Mouse (Mus musculus) hindbrain, embryonic 12.5 days (tissue): ENCODE measurements at regions not wholly inside any gene's neighbourhood (a gene's known extent, or its start where the extent isn't known, plus 50 kb on each side); places are given as distances from the start of the nearest gene placed in this dataset.

Source experiments
- ATAC-seq: fragments of 200-750 bp; cut with Nextera tagmentation; 2 replicates; pipeline ENCODE4 v1.8.0; 2017; ENCODE audit warnings: moderate TSS enrichment; ENCODE audit not compliant: low FRiP score
- H3K27ac ChIP-seq: fragments of 300-500 bp; sonication (generic); 2 replicates; pipeline ENCODE4 v1.5.1; 2016; ENCODE audit warnings: mild to moderate bottlenecking
- H3K27me3 ChIP-seq: fragments of 300-500 bp; sonication (generic); 2 replicates; pipeline ENCODE4 v1.6.1; 2016; ENCODE audit warnings: mild to moderate bottlenecking
- H3K36me3 ChIP-seq: fragments of 300-500 bp; sonication (generic); 2 replicates; pipeline ENCODE4 v1.6.1; 2016; ENCODE audit warnings: mild to moderate bottlenecking
- H3K4me1 ChIP-seq: fragments of 300-500 bp; sonication (generic); 2 replicates; pipeline ENCODE4 v1.6.1; 2016
- H3K4me2 ChIP-seq: fragments of 300-500 bp; sonication (generic); replicated peaks from 2 replicates; pipeline ENCODE4 v1.6.1; 2016; ENCODE audit warnings: mild to moderate bottlenecking
- H3K4me3 ChIP-seq: fragments of 300-500 bp; sonication (generic); 2 replicates; pipeline ENCODE4 v1.5.1; 2016; ENCODE audit warnings: mild to moderate bottlenecking
- H3K9ac ChIP-seq: fragments of 300-500 bp; sonication (generic); 2 replicates; pipeline ENCODE4 v1.6.1; 2016; ENCODE audit warnings: mild to moderate bottlenecking, moderate library complexity
- H3K9me3 ChIP-seq: fragments of 300-500 bp; sonication (generic); replicated peaks from 2 replicates; pipeline ENCODE4 v1.6.1; 2016; ENCODE audit warnings: mild to moderate bottlenecking
- WGBS: fragments of 180-500 bp; shearing (Covaris S2); methylation state at CpG from one replicate; pipeline ENCODE4 v1.1.7; 2016; 5-methylcytosine and 5-hydroxymethylcytosine counted together

GRCm38 (mm10) chr8:42219857-42220600, 803.2 kb upstream of the Frg1 start:
- no peaks in the 10 kb centered on the region for H3K36me3 ChIP-seq
- H3K4me3 ChIP-seq, result no peak overlapping the region
- H3K27me3 ChIP-seq, result no peaks in the 10 kb centered on the region
- WGBS, result 61% methylated on average over 2 of the region's 2 CpGs
- no peaks in the 10 kb centered on the region for H3K4me1 ChIP-seq
- no peak overlapping the region for H3K4me2 ChIP-seq
- no peak overlapping the region for H3K27ac ChIP-seq
- no peaks in the 10 kb centered on the region for H3K9me3 ChIP-seq
- ATAC-seq, result no peak
- no peak overlapping the region for H3K9ac ChIP-seq

GRCm38 (mm10) chr8:42210943-42211342, 794.1 kb upstream of the Frg1 start:
- WGBS, result 57% methylated on average over 2 of the region's 2 CpGs
- Histone ChIP-seq H3K9ac (no peak overlapping the region), H3K4me3 (no peak overlapping the region), H3K36me3 (no peaks in the 10 kb centered on the region), H3K27me3 (no peaks in the 10 kb centered on the region), H3K9me3 (no peaks in the 10 kb centered on the region), H3K4me1 (no peaks in the 10 kb centered on the region), H3K27ac (no peak overlapping the region), H3K4me2 (no peak overlapping the region)
- no peak for ATAC-seq

- H3K9me3 ChIP-seq, result no peaks in the 10 kb centered on the region
- ATAC-seq, result no peak
- no peak overlapping the region for H3K4me2 ChIP-seq
- no peak overlapping the region for H3K27ac ChIP-seq
- H3K9ac ChIP-seq, result no peak overlapping the region
- no peak overlapping the region for H3K4me3 ChIP-seq
- no peaks in the 10 kb centered on the region for H3K36me3 ChIP-seq
- H3K27me3 ChIP-seq, result no peaks in the 10 kb centered on the region
- H3K4me1 ChIP-seq, result no peaks in the 10 kb centered on the region
Observed at GRCm38 (mm10) chr8:42209989-42210388, 793.1 kb upstream of the Frg1 start.

GRCm38 (mm10) chr8:42197257-42197656, 780.4 kb upstream of the Frg1 start:
- ATAC-seq, result no peak

DNA sequence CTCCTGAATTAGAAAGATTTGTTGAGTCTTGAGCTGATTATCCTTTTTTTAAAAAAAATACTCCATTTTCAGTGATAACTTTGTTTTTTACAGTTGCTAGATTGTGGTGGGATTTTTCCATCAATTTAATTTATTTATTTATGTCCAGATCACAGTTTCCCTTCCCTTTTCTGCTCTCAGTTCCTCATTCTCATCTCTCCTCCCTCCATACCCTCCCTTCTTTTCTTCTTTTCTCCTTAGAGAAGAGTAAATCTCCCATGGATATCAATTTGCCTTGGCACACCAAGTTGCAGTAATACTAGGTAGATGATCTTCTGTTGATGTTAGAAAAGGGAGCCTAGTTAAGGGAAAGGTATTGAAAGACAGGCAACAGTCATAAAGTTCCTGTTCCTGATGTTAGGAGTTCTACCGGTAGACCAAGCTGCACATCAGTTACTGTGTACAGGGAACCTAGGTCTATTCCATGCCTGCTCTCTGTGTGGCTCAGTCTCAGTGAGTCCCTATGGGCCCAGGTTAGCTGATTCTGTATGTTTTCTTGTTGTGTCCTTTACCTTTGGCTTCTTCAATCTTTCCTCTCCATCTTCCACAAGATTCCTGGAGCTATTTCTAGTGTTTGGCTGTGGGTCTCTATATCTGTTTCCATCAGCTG, 777.2 kb upstream of the Frg1 start:
- Histone ChIP-seq H3K27ac (no peak overlapping the region), H3K4me1 (no peaks in the 10 kb centered on the region), H3K9ac (no peak overlapping the region), H3K4me2 (no peak overlapping the region), H3K4me3 (no peak overlapping the region), H3K9me3 (no peaks in the 10 kb centered on the region), H3K27me3 (no peaks in the 10 kb centered on the region), H3K36me3 (no peaks in the 10 kb centered on the region)
- WGBS, result 97% methylated on average over 1 of the region's 1 CpGs
- ATAC-seq, result no peak

More at GRCm38 (mm10) chr8:42197257-42197656, 780.4 kb upstream of the Frg1 start:
- no peak overlapping the region for H3K9ac ChIP-seq
- H3K4me3 ChIP-seq, result no peak overlapping the region
- no peaks in the 10 kb centered on the region for H3K4me1 ChIP-seq
- no peak overlapping the region for H3K4me2 ChIP-seq
- H3K36me3 ChIP-seq, result no peaks in the 10 kb centered on the region
- 80% methylated on average over 5 of the region's 5 CpGs for WGBS
- H3K27me3 ChIP-seq, result no peaks in the 10 kb centered on the region
- no peak overlapping the region for H3K27ac ChIP-seq
- no peaks in the 10 kb centered on the region for H3K9me3 ChIP-seq

DNA sequence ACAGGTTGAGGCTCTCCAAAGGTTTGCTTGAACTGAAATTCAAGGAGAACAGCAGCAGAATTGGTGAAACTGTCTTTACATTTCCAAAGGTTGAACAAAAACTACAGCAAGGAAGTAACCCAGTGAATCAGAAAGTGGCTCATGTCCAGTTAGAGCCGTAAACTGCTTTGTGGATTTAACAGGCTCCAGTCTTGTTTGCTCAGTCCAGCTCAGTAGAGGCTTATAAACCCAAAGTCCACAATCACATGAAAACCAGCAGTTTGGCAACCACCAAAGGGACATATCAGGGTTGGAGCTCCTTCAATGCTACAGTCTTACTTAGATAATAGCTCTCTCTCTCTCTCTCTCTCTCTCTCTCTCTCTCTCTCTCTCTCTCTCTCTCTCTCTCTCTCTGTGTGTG, 770.2 kb upstream of the Frg1 start:
- Histone ChIP-seq H3K27ac (no peak overlapping the region), H3K9me3 (no peaks in the 10 kb centered on the region), H3K9ac (no peak overlapping the region), H3K4me1 (no peaks in the 10 kb centered on the region), H3K36me3 (no peaks in the 10 kb centered on the region), H3K4me2 (no peak overlapping the region), H3K27me3 (no peaks in the 10 kb centered on the region), H3K4me3 (no peak overlapping the region)
- 90% methylated on average over 1 of the region's 1 CpGs for WGBS
- no peak for ATAC-seq

GRCm38 (mm10) chr8:42183288-42183878, 766.5 kb upstream of the Frg1 start:
- Histone ChIP-seq H3K9ac (no peak overlapping the region), H3K27me3 (no peaks in the 10 kb centered on the region), H3K9me3 (no peaks in the 10 kb centered on the region), H3K4me1 (no peaks in the 10 kb centered on the region), H3K4me3 (no peak overlapping the region), H3K36me3 (no peaks in the 10 kb centered on the region), H3K4me2 (no peak overlapping the region), H3K27ac (no peak overlapping the region)
- WGBS, result 86% methylated on average over 4 of the region's 4 CpGs
- no peak for ATAC-seq

- no peaks in the 10 kb centered on the region for H3K9me3 ChIP-seq
- H3K4me1 ChIP-seq, result no peaks in the 10 kb centered on the region
- no peak overlapping the region for H3K4me2 ChIP-seq
- no peak overlapping the region for H3K27ac ChIP-seq
- 92% methylated on average over 2 of the region's 2 CpGs for WGBS
- no peak overlapping the region for H3K4me3 ChIP-seq
- no peak overlapping the region for H3K9ac ChIP-seq
- no peaks in the 10 kb centered on the region for H3K36me3 ChIP-seq
- ATAC-seq, result no peak
- no peaks in the 10 kb centered on the region for H3K27me3 ChIP-seq
Observed at GRCm38 (mm10) chr8:42162441-42162840, 745.6 kb upstream of the Frg1 start.

DNA sequence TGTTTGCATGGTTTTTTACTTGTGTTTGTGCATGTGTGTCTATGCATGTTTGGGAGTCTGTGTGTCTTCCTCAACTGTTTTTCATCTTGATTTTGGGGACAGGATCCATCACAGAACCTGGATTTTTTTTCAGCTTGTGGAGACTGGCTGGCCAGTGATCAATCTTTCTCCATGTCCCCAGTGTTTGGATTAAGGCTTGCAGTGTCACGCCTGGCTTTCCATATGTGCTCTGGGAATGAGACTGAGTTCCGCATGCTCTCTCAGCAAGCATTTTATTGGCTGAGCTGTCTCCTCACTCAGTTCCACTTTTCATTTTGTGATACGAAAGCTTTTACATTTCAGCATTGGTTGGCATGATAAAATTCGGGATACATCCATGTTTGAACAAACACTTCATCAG, 740.1 kb upstream of the Frg1 start:
- no peak overlapping the region for H3K27ac ChIP-seq
- 76% methylated on average over 4 of the region's 4 CpGs for WGBS
- H3K36me3 ChIP-seq, result no peaks in the 10 kb centered on the region
- H3K9me3 ChIP-seq, result no peaks in the 10 kb centered on the region
- ATAC-seq, result no peak
- H3K9ac ChIP-seq, result no peak overlapping the region
- H3K27me3 ChIP-seq, result no peaks in the 10 kb centered on the region
- no peaks in the 10 kb centered on the region for H3K4me1 ChIP-seq
- H3K4me2 ChIP-seq, result no peak overlapping the region
- no peak overlapping the region for H3K4me3 ChIP-seq

- Histone ChIP-seq H3K27ac (no peak overlapping the region), H3K4me2 (no peak overlapping the region), H3K4me1 (no peaks in the 10 kb centered on the region), H3K27me3 (no peaks in the 10 kb centered on the region), H3K36me3 (no peaks in the 10 kb centered on the region), H3K9ac (no peak overlapping the region), H3K9me3 (no peaks in the 10 kb centered on the region), H3K4me3 (no peak overlapping the region)
- ATAC-seq, result no peak
- 44% methylated on average over 1 of the region's 1 CpGs for WGBS
Observed at GRCm38 (mm10) chr8:42156588-42156987, 739.7 kb upstream of the Frg1 start.

GRCm38 (mm10) chr8:42144685-42145084, 727.8 kb upstream of the Frg1 start:
- no peak overlapping the region for H3K27ac ChIP-seq
- no peaks in the 10 kb centered on the region for H3K4me1 ChIP-seq
- H3K4me2 ChIP-seq, result no peak overlapping the region
- no peak overlapping the region for H3K4me3 ChIP-seq
- no peaks in the 10 kb centered on the region for H3K9me3 ChIP-seq
- 74% methylated on average over 5 of the region's 5 CpGs for WGBS
- H3K9ac ChIP-seq, result no peak overlapping the region
- H3K36me3 ChIP-seq, result no peaks in the 10 kb centered on the region
- no peak for ATAC-seq
- H3K27me3 ChIP-seq, result no peaks in the 10 kb centered on the region

- H3K4me1 ChIP-seq, result no peaks in the 10 kb centered on the region
- no peak overlapping the region for H3K4me3 ChIP-seq
- H3K9ac ChIP-seq, result no peak overlapping the region
- H3K36me3 ChIP-seq, result no peaks in the 10 kb centered on the region
- H3K27me3 ChIP-seq, result no peaks in the 10 kb centered on the region
- H3K27ac ChIP-seq, result no peak overlapping the region
- 69% methylated on average over 8 of the region's 8 CpGs for WGBS
- H3K4me2 ChIP-seq, result no peak overlapping the region
- no peak for ATAC-seq
- H3K9me3 ChIP-seq, result no peaks in the 10 kb centered on the region
Observed at GRCm38 (mm10) chr8:42144220-42144619, 727.3 kb upstream of the Frg1 start.

DNA sequence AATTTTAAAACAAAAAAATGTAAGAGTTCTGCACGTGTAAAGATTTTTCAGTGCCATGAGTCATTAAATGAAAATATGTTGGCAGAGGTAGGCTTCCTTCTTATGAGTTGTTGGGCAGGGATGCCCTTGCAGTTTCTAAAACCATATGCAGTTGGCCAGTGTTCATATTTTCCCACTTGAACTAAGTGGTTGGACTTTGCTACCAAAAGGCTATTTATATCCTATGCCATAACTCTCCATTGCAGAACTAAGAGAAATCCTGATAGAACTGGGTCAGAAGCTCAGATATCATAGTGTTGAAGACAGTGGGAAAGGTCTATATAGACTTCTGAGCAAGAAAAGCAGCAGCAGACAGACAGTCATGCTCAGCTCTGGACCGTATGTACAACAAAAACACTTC, 690.7 kb upstream of the Frg1 start:
- 82% methylated on average over 2 of the region's 2 CpGs for WGBS
- no peaks in the 10 kb centered on the region for H3K4me1 ChIP-seq

More for the DNA sequence above, 690.7 kb upstream of the Frg1 start:
- ATAC-seq, result no peak
- Histone ChIP-seq H3K36me3 (no peaks in the 10 kb centered on the region), H3K27ac (no peak overlapping the region), H3K27me3 (no peaks in the 10 kb centered on the region), H3K9me3 (no peaks in the 10 kb centered on the region), H3K4me3 (no peak overlapping the region), H3K4me2 (no peak overlapping the region), H3K9ac (no peak overlapping the region)
